Mouse (Mus musculus) embryo, embryonic 11.5 days (tissue): ENCODE measurements around the gene Gm17018.
A peak's percentile ranks its signal among the peaks of the same experiment; 100 is the strongest.

Experiments used
- DNase-seq: peaks from one replicate; pipeline ENCODE4 v3.0.0-alpha.2; 2012; ENCODE audit warnings: low read depth, low spot score

Gm17018 gene

GRCm38 (mm10) chr19:45549128-45549915, 11.1 kb upstream of the Gm17018 start:
- DNase-seq = no peak

- DNase-seq = no peak
Observed at GRCm38 (mm10) chr19:45549948-45550347, 10.5 kb upstream of the Gm17018 start.

- DNase-seq = no peak
Observed at GRCm38 (mm10) chr19:45552187-45552586, 8.2 kb upstream of the Gm17018 start.

- DNase-seq = no peak
Observed at GRCm38 (mm10) chr19:45554136-45554535, 6.3 kb upstream of the Gm17018 start.

GRCm38 (mm10) chr19:45565925-45566715, 5.7 kb downstream of the Gm17018 start:
- no peak for DNase-seq

- no peak for DNase-seq
Observed at GRCm38 (mm10) chr19:45567367-45567766, 7.0 kb downstream of the Gm17018 start.

- no peak for DNase-seq
Observed at GRCm38 (mm10) chr19:45573033-45573432, 12.6 kb downstream of the Gm17018 start.

- DNase-seq = peak; percentile 45
Observed at GRCm38 (mm10) chr19:45573861-45574267, 13.4 kb downstream of the Gm17018 start.

- DNase-seq = no peak
Observed at GRCm38 (mm10) chr19:45574339-45574898, 14.0 kb downstream of the Gm17018 start.

GRCm38 (mm10) chr19:45574941-45575631, 14.7 kb downstream of the Gm17018 start:
- no peak for DNase-seq

GRCm38 (mm10) chr19:45575632-45576001, 15.2 kb downstream of the Gm17018 start:
- no peak for DNase-seq

GRCm38 (mm10) chr19:45577141-45577750, 16.8 kb downstream of the Gm17018 start:
- no peak for DNase-seq

GRCm38 (mm10) chr19:45578976-45579375, 18.6 kb downstream of the Gm17018 start:
- DNase-seq = no peak

- DNase-seq = no peak
Observed at GRCm38 (mm10) chr19:45579416-45579815, 19.0 kb downstream of the Gm17018 start.

GRCm38 (mm10) chr19:45580235-45580634, 19.8 kb downstream of the Gm17018 start:
- DNase-seq = no peak

GRCm38 (mm10) chr19:45581257-45581656, 20.8 kb downstream of the Gm17018 start:
- no peak for DNase-seq

GRCm38 (mm10) chr19:45582161-45582560, 21.7 kb downstream of the Gm17018 start:
- DNase-seq = no peak

- DNase-seq = no peak
Observed at GRCm38 (mm10) chr19:45583136-45583535, 22.7 kb downstream of the Gm17018 start.

GRCm38 (mm10) chr19:45584856-45585620, 24.6 kb downstream of the Gm17018 start:
- DNase-seq = no peak

- no peak for DNase-seq
Observed at GRCm38 (mm10) chr19:45586850-45587249, 26.4 kb downstream of the Gm17018 start.
